Mouse (Mus musculus) MEL (cell line): Measurements from ENCODE around the gene Gm20388. TPM values are rescaled to one million over a fixed set of nuclear protein-coding genes. Genes with fewer than 3 reads are reported as not detected.

Experiments
- DNase-seq: peaks from one replicate; pipeline ENCODE4 v3.0.0; 2011; ENCODE audit warnings: low read depth, low spot score
- H3K27ac ChIP-seq: 2 replicates; pipeline ENCODE4 v1.5.1; 2012; ENCODE audit warnings: low read depth, mild to moderate bottlenecking, control low read depth, low read length, moderate library complexity; ENCODE audit not compliant: control insufficient read depth
- H3K27me3 ChIP-seq, 2 experiments: fragments of 150-350 bp in 1 of 2; sonication (generic) in 1 of 2; 2 replicates each; pipeline ENCODE4 v1.6.1; 2012; ENCODE audit warnings: low read length in 2 of 2, mild to moderate bottlenecking in 2 of 2, improper control_type of control experiment in 1 of 2, moderate library complexity in 1 of 2; ENCODE audit not compliant: insufficient read depth in 2 of 2, control insufficient read depth in 1 of 2
- H3K36me3 ChIP-seq, 2 experiments: 2 replicates each; pipeline ENCODE4 v1.6.1; 2012 to 2014; ENCODE audit warnings: low read length in 2 of 2, improper control_type of control experiment in 1 of 2, inconsistent platforms in 1 of 2, mild to moderate bottlenecking in 1 of 2; ENCODE audit not compliant: insufficient read depth in 2 of 2, control insufficient read depth in 1 of 2
- H3K4me1 ChIP-seq, 2 experiments: fragments of 150-350 bp in 1 of 2; sonication (generic) in 1 of 2; 2 replicates each; pipeline ENCODE4 v1.6.1; 2012; ENCODE audit warnings: low read length in 2 of 2, improper control_type of control experiment in 1 of 2, mild to moderate bottlenecking in 1 of 2; ENCODE audit not compliant: insufficient read depth in 2 of 2, control insufficient read depth in 1 of 2
- H3K4me3 ChIP-seq, 2 experiments: fragments of 150-350 bp in 1 of 2; sonication (generic) in 1 of 2; 2 replicates each; pipeline ENCODE4 v1.5.1; 2012; ENCODE audit warnings: low read depth in 2 of 2, low read length in 2 of 2, mild to moderate bottlenecking in 2 of 2, moderate library complexity in 2 of 2, control low read depth in 1 of 2, improper control_type of control experiment in 1 of 2; ENCODE audit not compliant: control insufficient read depth in 1 of 2, insufficient read depth in 1 of 2
- H3K79me2 ChIP-seq: 2 replicates; pipeline ENCODE4 v1.6.1; 2012; ENCODE audit warnings: mild to moderate bottlenecking, low read length, moderate library complexity; ENCODE audit not compliant: control insufficient read depth, poor library complexity, insufficient read depth
- H3K9ac ChIP-seq: 2 replicates; pipeline ENCODE4 v1.6.1; 2012; ENCODE audit warnings: low read depth, mild to moderate bottlenecking, control low read depth, low read length, moderate library complexity; ENCODE audit not compliant: control insufficient read depth, poor library complexity, severe bottlenecking
- H3K9me3 ChIP-seq: fragments of 150-350 bp; sonication (generic); replicated peaks from 2 replicates; pipeline ENCODE4 v1.6.1; 2012; ENCODE audit warnings: mild to moderate bottlenecking, low read length, improper control_type of control experiment, moderate library complexity; ENCODE audit not compliant: insufficient read depth
- CHD1 ChIP-seq: IDR thresholded peaks from 2 replicates; pipeline ENCODE4 v1.6.1; 2012; ENCODE audit warnings: low read depth, mild to moderate bottlenecking, inconsistent platforms, low read length, improper control_type of control experiment
- CHD2 ChIP-seq: IDR thresholded peaks from 2 replicates; pipeline ENCODE4 v1.6.1; 2011; ENCODE audit warnings: low read length, improper control_type of control experiment
- ETS1 ChIP-seq: IDR thresholded peaks from 2 replicates; pipeline ENCODE4 v1.6.1; 2012; ENCODE audit warnings: low read depth, mild to moderate bottlenecking, inconsistent platforms, low read length, improper control_type of control experiment, moderate library complexity
- GATA1 ChIP-seq: IDR thresholded peaks from 2 replicates; pipeline ENCODE4 v1.6.1; 2011; ENCODE audit warnings: low read depth, low read length, improper control_type of control experiment
- MAZ ChIP-seq: IDR thresholded peaks from 2 replicates; pipeline ENCODE4 v1.6.1; 2012; ENCODE audit warnings: low read depth, mild to moderate bottlenecking, inconsistent platforms, low read length, improper control_type of control experiment
- MEF2A ChIP-seq: IDR thresholded peaks from 2 replicates; pipeline ENCODE4 v1.6.1; 2014; ENCODE audit warnings: low read depth, mild to moderate bottlenecking, inconsistent platforms, low read length, improper control_type of control experiment; ENCODE audit not compliant: poor library complexity, insufficient replicate concordance, severe bottlenecking; ENCODE audit errors: extremely low read depth
- MXI1 ChIP-seq: IDR thresholded peaks from 2 replicates; pipeline ENCODE4 v1.6.1; 2011; ENCODE audit warnings: mild to moderate bottlenecking, low read depth, low read length, improper control_type of control experiment
- MYB ChIP-seq: IDR thresholded peaks from 2 replicates; pipeline ENCODE4 v1.6.1; 2011; ENCODE audit warnings: mild to moderate bottlenecking, low read depth, low read length, improper control_type of control experiment
- NELFE ChIP-seq: IDR thresholded peaks from 2 replicates; pipeline ENCODE4 v1.6.1; 2011; ENCODE audit warnings: low read depth, low read length, improper control_type of control experiment
- POLR2AphosphoS5 ChIP-seq: IDR thresholded peaks from 2 replicates; pipeline ENCODE4 v1.6.1; 2012; ENCODE audit warnings: low read depth, borderline replicate concordance, mild to moderate bottlenecking, inconsistent platforms, low read length, moderate library complexity, mixed read lengths
- RAD21 ChIP-seq: IDR thresholded peaks from 2 replicates; pipeline ENCODE4 v1.6.1; 2011; ENCODE audit warnings: mild to moderate bottlenecking, low read depth, low read length, improper control_type of control experiment
- RCOR1 ChIP-seq: IDR thresholded peaks from 2 replicates; pipeline ENCODE4 v1.6.1; 2012; ENCODE audit warnings: low read depth, mild to moderate bottlenecking, inconsistent platforms, low read length, improper control_type of control experiment
- SMC3 ChIP-seq: IDR thresholded peaks from 2 replicates; pipeline ENCODE4 v1.6.1; 2011; ENCODE audit warnings: low read depth, low read length, improper control_type of control experiment
- TCF12 ChIP-seq: IDR thresholded peaks from 2 replicates; pipeline ENCODE4 v1.6.1; 2014; ENCODE audit warnings: low read depth, mild to moderate bottlenecking, inconsistent platforms, low read length, improper control_type of control experiment, moderate library complexity
- UBTF ChIP-seq: IDR thresholded peaks from 2 replicates; pipeline ENCODE4 v1.6.1; 2012; ENCODE audit warnings: low read depth, mild to moderate bottlenecking, inconsistent platforms, low read length, improper control_type of control experiment, moderate library complexity, borderline replicate concordance; ENCODE audit not compliant: insufficient read depth
- USF1 ChIP-seq: IDR thresholded peaks from 2 replicates; pipeline ENCODE4 v1.6.1; 2014; ENCODE audit warnings: low read depth, mild to moderate bottlenecking, inconsistent platforms, low read length, improper control_type of control experiment, moderate library complexity
- ZC3H11A ChIP-seq: IDR thresholded peaks from 2 replicates; pipeline ENCODE4 v1.6.1; 2012; ENCODE audit warnings: low read depth, mild to moderate bottlenecking, inconsistent platforms, low read length, improper control_type of control experiment
- polyA plus RNA-seq, 2 experiments: library from polyadenylated mRNA; stranded (reverse) in 1 of 2; unstranded in 1 of 2; fragments of >175 nt in 1 of 2; fragments of >200 nt in 1 of 2; gene quantifications; 2 replicates each; pipeline versions ENCODE4 v1.2.1 to v1.2.4; 2012; ENCODE audit warnings: low replicate concordance in 2 of 2, low read depth in 1 of 2; ENCODE audit not compliant: insufficient read length in 2 of 2, insufficient read depth in 1 of 2, missing spikeins in 1 of 2
- total RNA-seq: library from RNA; depleted of rRNA; stranded (reverse); fragments of 300-350 nt; gene quantifications from 2 replicates; pipeline ENCODE4 v1.2.3, GENCODE M21; 2012

The Gm20388 gene
- total and polyA plus RNA-seq, 3 experiments, result 11.1 to 17.8 TPM; not detected in 1

DNA sequence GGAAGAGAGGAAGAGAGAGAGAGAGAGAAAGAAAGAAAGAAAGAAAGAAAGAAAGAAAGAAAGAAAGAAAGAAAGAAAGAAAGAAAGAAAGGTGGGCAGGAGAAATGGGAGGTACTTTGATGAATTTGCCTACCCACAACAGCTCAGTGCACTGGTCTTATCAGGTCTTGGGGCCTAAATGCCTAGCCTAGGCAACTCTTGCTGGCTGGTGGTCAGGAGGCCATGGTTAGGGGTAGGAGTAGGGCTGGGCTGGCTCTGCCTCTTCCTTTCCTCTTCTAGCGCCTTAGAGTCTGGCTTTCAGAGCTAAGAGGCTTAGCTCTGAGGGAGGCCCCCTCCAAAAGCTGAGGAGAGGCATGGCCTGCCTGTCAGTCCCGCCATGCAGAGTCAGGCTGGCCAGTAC lies 713.0 kb downstream of the Gm20388 start:
- Histone ChIP-seq H3K36me3 (peaks cover 0 to 2% of the 10 kb centered on the region in 2 experiments; a peak in 1 of 4 replicates), H3K27me3 (no peaks in the 10 kb centered on the region), H3K4me1 (no peaks in the 10 kb centered on the region), H3K9ac (no peak overlapping the region), H3K9me3 (no peaks in the 10 kb centered on the region), H3K4me3 (no peak overlapping the region), H3K27ac (no peak overlapping the region), H3K79me2 (no peaks in the 10 kb centered on the region)
- DNase-seq, result no peak
- no peak for TF ChIP-seq UBTF
- TF ChIP-seq TCF12, result no peak
- TF ChIP-seq MXI1, result no peak
- no peak for TF ChIP-seq RAD21
- TF ChIP-seq MEF2A, result no peak
- no peak for TF ChIP-seq SMC3

DNA sequence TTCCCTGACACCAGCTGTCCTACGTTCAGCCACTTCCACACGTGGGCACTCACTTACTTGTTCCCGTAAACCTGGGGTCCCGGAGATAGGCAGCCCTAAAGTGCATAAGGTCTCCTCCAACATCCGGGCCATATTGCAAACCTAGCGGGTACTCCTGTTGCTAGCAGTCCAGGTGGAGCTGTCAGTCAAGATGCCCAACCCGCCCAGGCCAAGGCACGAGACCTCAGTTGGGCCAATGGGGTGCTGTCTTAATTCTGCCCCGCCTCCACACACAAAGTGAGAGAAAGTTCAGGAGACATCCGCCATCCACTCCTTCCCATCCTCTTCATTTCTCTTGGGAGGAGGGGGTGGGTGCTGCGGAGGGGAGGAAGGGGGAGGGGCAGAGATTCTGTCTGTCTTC lies 715.8 kb downstream of the Gm20388 start:
- H3K9me3 ChIP-seq, result no peaks in the 10 kb centered on the region
- H3K36me3 ChIP-seq, result peaks cover 0 to 2% of the 10 kb centered on the region in 2 experiments; a peak in 1 of 4 replicates
- no peak overlapping the region for H3K27ac ChIP-seq
- H3K9ac ChIP-seq, result no peak overlapping the region
- no peaks in the 10 kb centered on the region for H3K79me2 ChIP-seq
- no peaks in the 10 kb centered on the region for H3K27me3 ChIP-seq
- TF ChIP-seq USF1 (no peak), GATA1 (no peak), ETS1 (no peak), NELFE (no peak), UBTF (no peak)
- no peak for DNase-seq
- no peak overlapping the region for H3K4me3 ChIP-seq
- no peaks in the 10 kb centered on the region for H3K4me1 ChIP-seq

DNA sequence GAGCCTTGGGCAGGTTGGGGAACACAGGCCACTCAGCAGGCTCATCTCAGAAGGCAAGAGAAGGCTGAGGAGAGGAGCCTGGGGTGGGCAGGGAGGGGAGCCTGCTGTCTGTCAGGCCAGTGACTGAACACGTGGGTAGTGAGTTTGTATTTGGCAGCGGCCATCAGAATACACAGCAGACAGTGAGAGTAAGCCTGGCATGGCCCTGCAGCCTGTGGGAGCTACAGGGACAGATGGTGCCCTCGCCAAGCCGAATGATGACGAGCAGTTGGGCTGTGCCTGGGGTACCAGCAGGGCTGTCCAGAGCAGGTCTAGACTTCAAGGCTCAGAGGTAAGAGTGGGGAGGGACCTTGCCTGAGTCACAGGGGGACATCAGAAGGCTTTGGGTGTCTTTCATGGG lies 716.7 kb downstream of the Gm20388 start:
- Histone ChIP-seq H3K4me1 (no peaks in the 10 kb centered on the region), H3K36me3 (peaks cover 0 to 2% of the 10 kb centered on the region in 2 experiments; a peak in 1 of 4 replicates), H3K27me3 (no peaks in the 10 kb centered on the region), H3K9me3 (no peaks in the 10 kb centered on the region), H3K79me2 (no peaks in the 10 kb centered on the region), H3K4me3 (no peak overlapping the region), H3K9ac (no peak overlapping the region), H3K27ac (no peak overlapping the region)
- TF ChIP-seq POLR2AphosphoS5 (no peak), MAZ (no peak), MYB (no peak), CHD1 (no peak), GATA1 (no peak), ZC3H11A (no peak), ETS1 (no peak), RAD21 (no peak), RCOR1 (no peak), MXI1 (no peak), CHD2 (no peak)
- no peak for DNase-seq
